Mouse (Mus musculus): Measurements from ENCODE around the gene Ap1b1.
"Not testable (repeated sequence)": the region's sequence is repeated elsewhere in the genome, so short reads cannot be mapped to it uniquely, and the experiment has no call there.

Gene Ap1b1

DNA sequence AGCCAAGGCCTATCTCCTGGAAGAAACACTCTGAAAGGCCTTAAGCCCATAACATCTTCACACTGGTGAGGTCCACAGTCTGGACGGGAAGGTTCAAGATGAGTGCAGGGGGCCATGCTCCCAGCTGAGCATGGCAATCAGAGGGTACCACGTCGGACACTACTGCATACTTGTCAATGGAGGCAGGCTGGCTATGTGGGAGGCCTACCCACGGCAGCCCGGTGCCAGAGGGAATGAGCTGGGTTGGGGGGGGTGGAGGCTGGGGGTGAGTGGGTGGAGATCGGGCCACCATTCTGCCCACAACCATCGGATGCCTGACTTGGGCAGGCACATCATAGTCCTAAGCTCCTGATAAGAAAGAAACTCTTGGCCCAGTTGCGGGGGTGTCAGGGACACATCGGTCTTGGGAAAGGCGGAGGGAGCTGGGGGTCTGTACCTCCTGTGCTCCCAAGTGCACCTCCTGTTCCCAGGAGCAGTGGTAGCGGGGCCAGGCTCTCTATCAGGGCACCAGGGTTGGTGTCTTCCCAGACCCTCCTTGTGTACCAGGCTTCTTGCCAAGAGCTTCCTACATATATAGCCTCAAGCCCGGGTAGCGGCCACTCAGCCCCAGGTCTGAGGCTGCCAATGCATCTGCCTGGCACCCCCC lies 76.4 kb downstream of the Ap1b1 start:
- no peak for DNase-seq

DNA sequence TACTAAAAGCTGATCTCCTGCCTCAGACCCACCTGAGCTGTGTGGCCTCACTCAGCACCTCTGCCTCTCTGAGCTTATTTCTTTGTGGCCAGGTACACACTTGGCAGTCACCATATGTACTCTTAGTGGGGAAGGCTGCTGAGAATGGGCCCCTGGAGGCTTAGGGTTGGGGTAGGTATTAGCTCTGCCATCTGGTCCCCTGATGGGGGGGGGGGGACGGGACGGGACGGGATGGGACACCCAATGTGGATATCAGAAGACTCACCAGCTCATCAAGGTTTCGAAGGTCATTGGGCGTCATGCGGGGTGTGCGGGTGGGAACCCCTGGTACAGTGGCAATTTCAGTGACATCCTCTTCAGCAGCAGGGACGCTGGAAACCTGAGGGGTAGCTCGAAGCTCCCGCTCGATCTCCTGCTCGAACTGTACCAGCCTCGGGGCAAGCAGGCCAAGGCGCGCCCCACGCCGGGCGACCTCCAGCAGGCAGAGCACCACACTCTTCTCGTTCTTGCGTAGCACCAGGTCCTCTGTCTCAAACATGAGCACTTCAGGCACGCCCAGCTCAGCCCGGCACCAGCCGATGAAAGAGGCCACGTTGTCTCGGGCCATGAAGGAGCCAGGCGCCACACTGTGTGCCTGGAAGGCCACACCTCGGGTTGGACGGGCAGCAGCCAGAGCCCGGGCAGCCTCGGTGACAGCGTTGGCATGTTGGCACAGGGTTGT lies 77.1 kb downstream of the Ap1b1 start:
- DNase-seq, result peak; percentile 59

DNA sequence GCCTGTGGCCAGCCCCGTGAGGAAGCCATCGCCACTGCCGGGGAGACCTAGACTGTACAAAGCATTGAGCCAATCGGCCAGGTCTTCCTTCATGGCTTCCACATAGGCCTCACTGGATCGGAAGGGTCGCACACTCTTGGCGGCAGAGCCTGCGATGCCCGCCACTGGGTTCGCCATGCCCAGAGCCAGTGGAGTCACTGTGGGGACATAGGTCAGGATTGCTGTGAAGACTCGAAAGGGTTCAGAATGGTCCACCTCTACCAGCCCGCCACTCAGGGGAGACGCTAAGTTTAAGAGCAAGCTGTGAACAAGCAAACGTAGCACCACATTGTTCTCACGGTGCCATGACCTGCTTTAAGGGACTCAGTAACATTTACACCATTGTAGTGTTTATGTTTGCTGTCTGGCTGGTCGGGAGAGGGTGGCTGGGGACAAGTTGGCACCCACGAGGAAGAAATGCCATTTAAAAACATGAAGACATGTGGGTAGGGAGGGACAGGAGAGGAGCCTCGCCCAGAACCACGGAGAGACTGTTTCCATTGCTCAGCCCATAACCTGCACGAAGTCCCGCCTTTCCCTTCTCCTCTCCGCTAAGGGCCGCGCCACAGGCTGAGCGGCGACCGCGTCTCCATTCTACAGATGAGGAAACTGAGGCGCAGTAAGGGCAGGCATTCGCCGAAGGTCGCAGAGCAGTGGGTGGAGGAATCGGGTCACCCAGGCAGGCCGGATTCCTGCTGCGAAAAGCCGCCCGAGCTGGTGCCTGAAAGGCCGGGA lies 77.8 kb downstream of the Ap1b1 start:
- DNase-seq, result no peak

DNA sequence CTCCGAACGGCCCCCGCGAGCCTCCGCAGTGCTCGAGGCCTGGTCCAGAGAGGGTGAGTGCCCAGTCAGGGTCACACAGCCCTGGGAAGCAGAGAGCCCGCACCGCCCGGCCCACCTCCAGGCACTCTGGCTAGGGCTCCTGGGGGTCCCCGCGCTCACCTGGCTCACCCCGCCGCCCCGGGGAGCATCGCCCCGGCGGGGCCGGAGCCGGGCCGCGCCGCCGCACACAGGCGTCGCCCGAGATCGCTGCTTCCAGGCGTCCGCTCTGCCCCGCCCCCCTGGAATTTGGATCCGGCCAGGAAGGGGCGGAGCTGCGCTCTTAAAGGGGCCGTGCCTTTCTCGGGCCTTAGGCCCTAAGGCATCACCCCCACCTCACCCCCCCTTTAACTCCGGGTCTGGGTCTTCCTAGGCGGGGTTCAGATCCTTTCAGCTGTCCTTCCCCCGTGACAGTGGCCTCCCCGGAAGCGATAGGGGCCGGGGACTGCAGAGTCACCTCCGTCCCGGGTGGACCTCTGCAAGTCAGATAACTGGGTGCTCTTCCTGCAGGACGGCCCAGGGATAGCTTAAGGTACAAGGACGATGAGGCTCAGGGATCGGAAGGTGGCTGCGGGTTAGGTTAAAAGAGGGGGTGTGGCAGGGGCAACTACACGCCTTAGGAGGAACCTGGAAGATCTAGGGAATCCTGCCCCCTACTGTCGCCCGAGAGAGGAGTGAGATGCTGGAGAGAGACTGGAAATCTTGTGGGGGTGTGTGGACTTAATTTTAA lies 78.6 kb downstream of the Ap1b1 start, which contains the start of gene Gas2l1:
Gene Gas2l1 (minus strand): TSS at position 272 of the 766 bp plus-strand sequence.
- DNase-seq, result peak; percentile 85

DNA sequence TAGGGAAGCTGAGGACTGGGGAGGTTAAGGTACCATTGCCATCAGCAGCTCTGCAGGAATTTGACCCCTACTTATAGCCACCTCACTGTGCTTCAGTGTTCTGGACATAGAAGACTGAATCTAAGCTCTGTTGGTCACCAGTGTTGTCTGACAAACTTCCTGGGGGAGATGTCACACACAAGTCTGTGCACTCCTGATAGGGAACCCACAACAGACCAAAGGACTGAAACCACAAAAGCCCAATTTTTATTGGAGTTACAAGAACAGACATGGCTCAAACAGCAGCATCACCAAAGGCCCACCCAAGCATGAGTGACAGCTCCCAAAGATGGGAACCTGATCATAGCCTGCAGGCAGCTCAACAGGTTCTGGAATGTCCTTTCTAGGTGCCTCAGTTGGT lies 80.4 kb downstream of the Ap1b1 start:
- DNase-seq, result no peak

DNA sequence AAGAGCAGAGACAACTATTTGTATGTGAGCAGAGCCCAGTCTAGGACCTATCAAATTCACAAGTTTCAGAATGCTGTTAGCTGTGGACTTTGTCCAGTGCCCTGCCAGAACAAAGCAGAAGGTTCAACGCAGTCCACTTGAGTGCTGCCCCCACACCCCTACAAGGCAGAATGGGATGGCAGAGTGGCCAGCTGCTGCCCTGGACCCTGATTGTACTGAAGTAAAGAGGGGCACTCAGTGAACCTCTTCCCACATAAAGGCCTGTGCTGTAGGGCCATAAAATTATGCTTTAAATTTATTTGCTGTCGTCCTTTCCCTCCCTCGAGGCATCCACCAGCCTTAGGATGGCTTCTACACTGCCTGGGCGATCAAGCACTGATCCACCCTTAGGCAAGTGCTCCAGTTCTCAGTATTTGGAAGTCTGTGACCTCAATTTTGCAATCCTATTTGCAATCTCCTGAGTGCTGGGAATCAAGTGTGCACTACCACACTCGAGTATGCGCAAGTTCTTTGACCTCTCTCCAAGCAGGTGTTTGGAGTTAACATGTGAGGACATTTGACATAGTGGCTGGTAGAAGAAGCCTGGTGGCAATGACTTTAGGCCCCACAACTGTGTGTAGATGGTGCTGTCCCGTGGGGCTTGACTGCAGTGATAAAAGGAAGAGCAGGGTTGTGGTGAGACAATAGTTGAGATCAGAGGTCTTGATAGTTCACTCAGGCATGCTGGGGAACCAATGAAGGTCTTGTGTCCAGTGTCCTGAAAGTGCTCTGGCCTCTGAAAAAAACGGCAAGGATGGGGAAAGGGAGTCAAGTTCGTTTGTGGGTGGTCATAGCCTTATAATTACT lies 81.7 kb downstream of the Ap1b1 start:
- DNase-seq, result no peak

DNA sequence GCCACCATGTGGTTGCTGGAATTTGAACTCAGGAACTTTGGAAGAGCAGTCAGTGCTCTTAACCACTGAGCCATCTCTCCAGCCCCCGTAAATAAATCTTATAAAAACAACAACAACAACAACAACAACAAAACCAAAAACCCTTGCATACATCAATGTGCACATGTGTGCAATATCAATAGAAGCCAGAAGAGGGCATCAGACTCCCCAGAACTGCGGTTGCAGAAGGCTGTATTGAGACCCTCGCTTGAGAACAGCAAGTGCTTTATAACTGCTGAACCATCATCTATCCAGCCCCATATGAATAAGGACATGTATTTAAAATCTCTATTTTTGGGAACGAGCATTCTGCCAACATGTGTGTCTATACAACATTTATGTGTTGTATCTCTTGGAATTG lies 88.3 kb downstream of the Ap1b1 start:
- no peak for DNase-seq

DNA sequence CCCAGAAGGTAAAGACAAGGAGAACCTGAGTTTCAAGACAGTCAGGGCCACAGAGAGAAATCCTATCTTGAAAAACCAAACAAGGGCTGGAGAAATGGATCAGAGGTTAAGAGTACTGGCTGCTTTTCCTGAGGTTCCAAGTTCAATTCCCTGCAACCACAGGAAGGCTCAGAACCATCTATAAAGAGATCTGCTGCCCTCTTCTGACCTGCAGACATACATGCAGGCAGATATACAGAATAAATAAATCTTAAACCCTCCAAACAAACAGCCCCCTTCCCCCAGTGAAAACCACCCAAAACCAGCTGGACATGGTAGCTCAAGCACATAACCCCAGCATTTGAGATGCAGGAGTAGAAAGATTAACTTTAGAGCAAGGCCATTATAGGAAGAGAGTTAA lies 89.1 kb downstream of the Ap1b1 start:
- DNase-seq, result no peak

DNA sequence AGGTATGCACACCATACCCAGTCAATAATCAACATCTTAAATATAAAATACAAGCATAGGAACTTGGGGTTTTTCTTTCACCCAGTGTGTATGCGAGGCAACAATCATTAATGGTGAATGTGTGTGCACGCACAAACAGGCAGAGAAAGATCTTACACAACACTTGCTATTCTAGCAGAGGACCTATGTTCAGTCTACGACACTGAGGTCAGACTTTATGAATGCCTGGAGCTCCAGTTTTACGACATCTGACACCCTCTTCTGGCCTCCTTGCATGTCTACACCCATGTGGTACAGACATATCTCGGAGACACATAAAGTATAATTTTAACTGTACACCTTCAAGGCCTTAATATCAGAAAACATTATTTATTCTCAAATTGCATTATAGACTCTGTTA lies 90.2 kb downstream of the Ap1b1 start:
- DNase-seq, result not testable (repeated sequence)

DNA sequence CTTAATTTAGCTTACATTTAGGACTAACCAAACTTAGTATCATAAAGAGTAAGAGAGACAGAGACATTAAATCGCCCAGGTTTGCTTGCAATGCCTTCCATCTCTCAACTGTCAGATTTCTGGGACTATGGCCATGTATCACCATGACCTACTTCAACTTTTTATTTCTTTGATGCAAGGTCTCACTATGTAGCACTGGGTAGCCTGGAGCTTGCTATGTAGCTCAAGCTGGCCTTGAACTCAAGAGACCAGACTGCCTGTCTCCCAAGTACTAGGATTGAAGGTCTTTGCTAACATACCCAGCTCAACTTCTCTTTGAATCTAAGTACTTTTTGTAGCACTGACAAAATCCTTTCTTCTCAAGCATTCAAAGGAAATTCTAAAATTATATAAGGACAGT lies 102.5 kb downstream of the Ap1b1 start:
- DNase-seq, result no peak

DNA sequence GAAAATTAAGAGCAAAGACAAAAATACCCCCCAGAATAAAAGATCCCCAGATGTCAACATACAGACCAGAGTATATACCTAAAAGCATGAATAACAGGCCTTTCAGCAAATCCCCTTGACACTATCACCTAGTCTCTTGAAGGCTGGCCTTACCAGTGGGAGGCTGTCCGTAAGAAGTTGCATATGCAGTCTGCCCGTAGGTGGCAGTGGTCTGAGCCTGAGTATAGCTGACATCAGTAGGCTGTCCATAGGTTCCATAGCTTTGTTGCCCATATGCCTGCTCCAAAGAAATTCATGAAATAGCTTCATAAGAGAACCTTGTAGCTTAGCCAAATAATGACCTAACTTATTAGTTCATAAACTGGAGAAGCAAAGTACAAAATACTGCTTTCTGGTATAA lies 105.1 kb downstream of the Ap1b1 start:
- no peak for DNase-seq
